Mouse (Mus musculus) 3134 (cell line): ENCODE data around the gene Olfr545.

Experiments
- DNase-seq: peaks from one replicate; pipeline ENCODE4 v3.0.0-alpha.2; 2011; ENCODE audit warnings: low spot score; ENCODE audit not compliant: insufficient read length; ENCODE audit errors: extremely low read depth

The Olfr545 gene

GRCm38 (mm10) chr7:102479368-102480078 is 19.9 kb downstream of the Olfr545 start:
- no peak for DNase-seq

- DNase-seq = no peak
Measured at GRCm38 (mm10) chr7:102478926-102479325, 20.4 kb downstream of the Olfr545 start.

- DNase-seq = no peak
Measured at GRCm38 (mm10) chr7:102478425-102478824, 20.9 kb downstream of the Olfr545 start.

GRCm38 (mm10) chr7:102477377-102477776 is 22.0 kb downstream of the Olfr545 start:
- DNase-seq = no peak

GRCm38 (mm10) chr7:102476601-102477000 is 22.8 kb downstream of the Olfr545 start:
- no peak for DNase-seq

GRCm38 (mm10) chr7:102472675-102473074 is 26.7 kb downstream of the Olfr545 start:
- DNase-seq = no peak

GRCm38 (mm10) chr7:102467566-102467965 is 31.8 kb downstream of the Olfr545 start:
- DNase-seq = no peak

- DNase-seq = no peak
Measured at GRCm38 (mm10) chr7:102458618-102459380, 40.6 kb downstream of the Olfr545 start.

GRCm38 (mm10) chr7:102446438-102446837 is 52.9 kb downstream of the Olfr545 start:
- DNase-seq = no peak

- no peak for DNase-seq
Measured at GRCm38 (mm10) chr7:102444301-102444700, 55.1 kb downstream of the Olfr545 start.

- DNase-seq = no peak
Measured at GRCm38 (mm10) chr7:102442432-102442831, 56.9 kb downstream of the Olfr545 start.

GRCm38 (mm10) chr7:102441657-102442391 is 57.5 kb downstream of the Olfr545 start, which contains the start of gene Rrm1:
TSS of gene Rrm1 (plus strand) at chr7:102441695.
- DNase-seq = peak; percentile 92
